Mouse (Mus musculus): ENCODE data around the gene Tmeff1. TPM values are rescaled to one million over a fixed set of nuclear protein-coding genes. Genes with fewer than 3 reads are reported as not detected.

Gene Tmeff1
- 257 and 333 TPM in 2 replicates for total RNA-seq (2012; rRNA removed)

DNA sequence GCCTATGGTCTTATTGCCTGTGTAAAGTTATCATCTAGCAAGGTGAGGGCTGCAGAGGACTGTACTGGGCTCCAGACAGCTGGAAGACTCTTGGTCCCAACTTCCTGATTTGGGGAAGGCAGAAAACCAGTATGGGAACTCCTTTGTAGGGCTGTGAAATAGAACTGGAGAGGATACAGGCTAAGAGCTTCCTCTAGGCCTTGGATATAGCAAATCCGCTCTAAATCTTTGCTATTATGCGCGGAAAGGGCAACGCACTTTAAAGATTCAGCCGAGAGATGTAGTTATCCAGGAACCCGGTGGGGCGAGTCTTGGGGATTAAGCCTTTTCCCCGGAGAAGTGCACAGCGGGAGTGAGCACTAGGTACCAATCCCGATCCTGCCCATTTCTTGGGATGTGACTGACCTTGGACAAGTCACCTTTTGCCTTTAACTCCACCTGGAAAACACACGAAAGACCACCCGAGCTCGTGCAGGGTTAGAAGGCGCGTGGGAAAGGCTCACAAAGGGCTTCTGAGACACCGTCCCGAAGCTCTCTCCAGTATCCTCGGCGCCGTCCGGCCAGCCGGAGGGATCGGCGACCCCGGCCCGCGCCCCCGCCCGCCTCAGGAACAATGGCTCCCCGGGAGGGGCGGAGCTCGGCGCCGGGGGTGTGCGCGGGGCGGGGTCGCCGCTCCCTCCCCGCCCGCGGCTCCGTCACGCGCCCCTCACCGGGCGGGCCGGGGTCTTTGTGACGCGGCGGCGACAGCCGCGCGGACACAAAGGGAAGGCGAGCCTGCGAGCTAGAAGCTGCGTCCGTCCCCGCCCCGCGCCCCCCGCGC is at the start of gene Tmeff1:
Tmeff1 (plus strand) TSS at position 754 of the 820 bp plus-strand sequence.
- in situ Hi-C loops (cut with MboI; ENCODE audit: low sequenced_read_pairs in 2 of 2, unreplicated experiment in 2 of 2): no loop called here
- peak within 1 kb of the TSS; percentile 78 for H3K9ac ChIP-seq (ENCODE audit: insufficient read depth, low read depth, low read length, poor library complexity, severe bottlenecking)
- H3K4me1 ChIP-seq (ENCODE audit: control insufficient read depth in 2 of 2, insufficient read depth in 2 of 2, low read length in 2 of 2, poor library complexity in 1 of 2): peaks cover 14 to 17% of the 10 kb centered on the region in 2 experiments
- peak within 1 kb of the TSS; percentile 88 for H3K27ac ChIP-seq (ENCODE audit: insufficient read depth, low read depth, low read length, poor library complexity, severe bottlenecking)
- peak within 1 kb of the TSS; percentile 80 to 81 for H3K4me3 ChIP-seq (ENCODE audit: insufficient read depth in 1 of 2, low read depth in 1 of 2, low read length in 2 of 2, poor library complexity in 1 of 2, severe bottlenecking in 1 of 2)
- H3K36me3 ChIP-seq (ENCODE audit: control insufficient read depth, insufficient read depth, low read length, poor library complexity, severe bottlenecking): peaks cover 2% of the 10 kb centered on the region
- peak; percentile 54 for DNase-seq (ENCODE audit: low read depth, low spot score)
- H3K9me3 ChIP-seq (ENCODE audit: control insufficient read depth, insufficient read depth, low read depth, low read length): no peaks in the 10 kb centered on the region
- TF ChIP-seq HCFC1 (IDR thresholded peaks at IDR 0.05; ENCODE audit: borderline replicate concordance, insufficient read depth, low read length) (peak; percentile 69; the same call in 1 of the 2 replicates), CHD2 (IDR thresholded peaks at IDR 0.05; ENCODE audit: low read depth, low read length) (no peak), ZC3H11A (IDR thresholded peaks at IDR 0.05; ENCODE audit: borderline replicate concordance, low read depth, low read length) (no peak), ZNF384 (IDR thresholded peaks at IDR 0.05; ENCODE audit: low read depth, low read length) (no peak), MAFK (IDR thresholded peaks at IDR 0.05; ENCODE audit: insufficient read depth, low read depth, low read length) (no peak)

DNA sequence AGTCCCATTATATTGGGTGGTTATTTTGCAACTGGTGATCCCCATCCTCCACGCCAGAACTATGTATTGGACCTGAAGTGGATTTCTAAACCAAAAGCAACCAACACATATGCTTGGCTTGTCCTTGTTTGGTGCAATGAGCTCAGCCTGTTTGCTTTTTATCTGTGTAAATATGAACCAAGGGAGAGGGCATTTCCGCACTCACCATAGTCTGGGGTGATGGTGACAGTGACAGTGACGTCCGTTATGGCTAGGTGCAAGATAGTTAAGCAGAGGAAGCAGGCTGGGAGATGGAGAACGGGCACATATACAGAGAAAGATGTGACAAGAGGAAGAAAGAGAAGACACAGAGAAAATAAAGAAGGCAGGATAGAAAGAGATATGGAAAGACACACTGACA is 48.7 kb upstream of the Tmeff1 start:
- H3K36me3 ChIP-seq (ENCODE audit: control insufficient read depth, insufficient read depth, low read length, poor library complexity, severe bottlenecking): no peaks in the 10 kb centered on the region
- in situ Hi-C loops (cut with MboI; ENCODE audit: low sequenced_read_pairs in 2 of 2, unreplicated experiment in 2 of 2): no loop called here

GRCm38 (mm10) chr4:48537024-48537423 is 48.0 kb upstream of the Tmeff1 start:
- in situ Hi-C loops (cut with MboI; ENCODE audit: low sequenced_read_pairs in 2 of 2, unreplicated experiment in 2 of 2): no loop called here
- Histone ChIP-seq H3K4me1 (ENCODE audit: control insufficient read depth in 2 of 2, insufficient read depth in 2 of 2, low read length in 2 of 2, poor library complexity in 1 of 2) (peaks cover 2 to 6% of the 10 kb centered on the region in 2 experiments; a peak in 3 of 4 replicates), H3K9ac (ENCODE audit: insufficient read depth, low read depth, low read length, poor library complexity, severe bottlenecking) (no peak overlapping the region), H3K9me3 (ENCODE audit: control insufficient read depth, insufficient read depth, low read depth, low read length) (no peaks in the 10 kb centered on the region), H3K27ac (ENCODE audit: insufficient read depth, low read depth, low read length, poor library complexity, severe bottlenecking) (no peak overlapping the region), H3K36me3 (ENCODE audit: control insufficient read depth, insufficient read depth, low read length, poor library complexity, severe bottlenecking) (no peaks in the 10 kb centered on the region), H3K4me3 (ENCODE audit: insufficient read depth in 1 of 2, low read depth in 1 of 2, low read length in 2 of 2, poor library complexity in 1 of 2, severe bottlenecking in 1 of 2) (no peak overlapping the region)
- no peak for TF ChIP-seq ZC3H11A (IDR thresholded peaks at IDR 0.05; ENCODE audit: borderline replicate concordance, low read depth, low read length)
- no peak for TF ChIP-seq ZNF384 (IDR thresholded peaks at IDR 0.05; ENCODE audit: low read depth, low read length)
- no peak for TF ChIP-seq MAFK (IDR thresholded peaks at IDR 0.05; ENCODE audit: insufficient read depth, low read depth, low read length)
- no peak for TF ChIP-seq CHD2 (IDR thresholded peaks at IDR 0.05; ENCODE audit: low read depth, low read length)
- TF ChIP-seq HCFC1 (IDR thresholded peaks at IDR 0.05; ENCODE audit: borderline replicate concordance, insufficient read depth, low read length): no peak
- no peak for DNase-seq (ENCODE audit: low read depth, low spot score)

More for the DNA sequence above, 48.7 kb upstream of the Tmeff1 start:
- TF ChIP-seq MAFK (IDR thresholded peaks at IDR 0.05; ENCODE audit: insufficient read depth, low read depth, low read length) (no peak), CHD2 (IDR thresholded peaks at IDR 0.05; ENCODE audit: low read depth, low read length) (no peak), HCFC1 (IDR thresholded peaks at IDR 0.05; ENCODE audit: borderline replicate concordance, insufficient read depth, low read length) (no peak)
- peaks cover 2 to 8% of the 10 kb centered on the region in 2 experiments; a peak in 3 of 4 replicates for H3K4me1 ChIP-seq (ENCODE audit: control insufficient read depth in 2 of 2, insufficient read depth in 2 of 2, low read length in 2 of 2, poor library complexity in 1 of 2)
- no peak overlapping the region for H3K27ac ChIP-seq (ENCODE audit: insufficient read depth, low read depth, low read length, poor library complexity, severe bottlenecking)
- no peaks in the 10 kb centered on the region for H3K9me3 ChIP-seq (ENCODE audit: control insufficient read depth, insufficient read depth, low read depth, low read length)
- H3K4me3 ChIP-seq (ENCODE audit: insufficient read depth in 1 of 2, low read depth in 1 of 2, low read length in 2 of 2, poor library complexity in 1 of 2, severe bottlenecking in 1 of 2): no peak overlapping the region
- H3K9ac ChIP-seq (ENCODE audit: insufficient read depth, low read depth, low read length, poor library complexity, severe bottlenecking): no peak overlapping the region
- no peak for DNase-seq (ENCODE audit: low read depth, low spot score)

DNA sequence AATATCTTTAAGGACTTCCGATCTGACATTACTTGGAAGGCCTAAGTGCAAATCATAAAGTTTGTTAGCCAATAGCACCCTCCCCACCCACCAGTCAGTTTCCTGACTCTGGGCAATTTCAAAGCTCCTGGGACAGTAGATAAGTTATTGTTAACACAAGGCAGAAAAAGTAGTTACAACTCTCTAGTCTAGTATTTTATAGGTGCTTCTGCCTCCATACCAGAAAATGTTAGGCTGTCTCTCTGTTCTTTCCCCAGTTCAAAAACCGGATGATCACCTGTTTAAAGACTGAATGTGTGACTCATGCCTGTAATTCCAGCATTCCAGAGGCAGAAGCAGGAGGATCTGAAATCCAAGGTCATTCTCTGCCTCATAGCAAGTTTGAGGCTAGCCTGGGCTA is 46.4 kb upstream of the Tmeff1 start:
- Histone ChIP-seq H3K4me1 (ENCODE audit: control insufficient read depth in 2 of 2, insufficient read depth in 2 of 2, low read length in 2 of 2, poor library complexity in 1 of 2) (peaks cover 3 to 10% of the 10 kb centered on the region in 2 experiments), H3K9ac (ENCODE audit: insufficient read depth, low read depth, low read length, poor library complexity, severe bottlenecking) (no peak overlapping the region), H3K9me3 (ENCODE audit: control insufficient read depth, insufficient read depth, low read depth, low read length) (no peaks in the 10 kb centered on the region), H3K36me3 (ENCODE audit: control insufficient read depth, insufficient read depth, low read length, poor library complexity, severe bottlenecking) (no peaks in the 10 kb centered on the region), H3K27ac (ENCODE audit: insufficient read depth, low read depth, low read length, poor library complexity, severe bottlenecking) (no peak overlapping the region; the same call in 1 of the 2 replicates), H3K4me3 (ENCODE audit: insufficient read depth in 1 of 2, low read depth in 1 of 2, low read length in 2 of 2, poor library complexity in 1 of 2, severe bottlenecking in 1 of 2) (no peak overlapping the region)
- DNase-seq (ENCODE audit: low read depth, low spot score): no peak
- no peak for TF ChIP-seq ZNF384 (IDR thresholded peaks at IDR 0.05; ENCODE audit: low read depth, low read length)
- TF ChIP-seq ZC3H11A (IDR thresholded peaks at IDR 0.05; ENCODE audit: borderline replicate concordance, low read depth, low read length): no peak
- TF ChIP-seq CHD2 (IDR thresholded peaks at IDR 0.05; ENCODE audit: low read depth, low read length): no peak
- TF ChIP-seq HCFC1 (IDR thresholded peaks at IDR 0.05; ENCODE audit: borderline replicate concordance, insufficient read depth, low read length): no peak
- TF ChIP-seq MAFK (IDR thresholded peaks at IDR 0.05; ENCODE audit: insufficient read depth, low read depth, low read length): no peak
- in situ Hi-C loops (cut with MboI; ENCODE audit: low sequenced_read_pairs in 2 of 2, unreplicated experiment in 2 of 2): no loop called here
